Mouse (Mus musculus) brown adipose tissue, adult 24 weeks (tissue): Measurements from ENCODE around the gene Tmem232. TPM values are rescaled to one million over a fixed set of nuclear protein-coding genes. Genes with fewer than 3 reads are reported as not detected.
A peak's percentile ranks its signal among the peaks of the same experiment; 100 is the strongest.

Experiments used
- H3K27ac ChIP-seq: fragments of 200-500 bp; replicated peaks from 2 replicates; pipeline ENCODE4 v1.5.1; 2012; ENCODE audit warnings: low read depth, mild to moderate bottlenecking, low read length
- H3K4me1 ChIP-seq: fragments of 200-500 bp; 2 replicates; pipeline ENCODE4 v1.6.1; 2012; ENCODE audit warnings: low read length, mixed read lengths; ENCODE audit not compliant: control insufficient read depth, insufficient read depth, insufficient read length
- H3K4me3 ChIP-seq: fragments of 200-500 bp; 2 replicates; pipeline ENCODE4 v1.5.1; 2012; ENCODE audit warnings: low read depth, mild to moderate bottlenecking, low read length, moderate library complexity; ENCODE audit not compliant: insufficient read depth
- polyA plus RNA-seq: library from polyadenylated mRNA; stranded (reverse); fragments of >200 nt; gene quantifications from 2 replicates; pipeline ENCODE4 v1.2.4, GENCODE M21; 2012; ENCODE audit not compliant: missing spikeins, insufficient read depth, insufficient read length

Gene Tmem232
- polyA plus RNA-seq: not detected in 2 replicates

GRCm38 (mm10) chr17:65540441-65541272, at the start of gene Tmem232:
TSS of gene Tmem232 (minus strand) at chr17:65540782.
- H3K27ac ChIP-seq: no peak within 1 kb of the TSS
- no peaks in the 10 kb centered on the region for H3K4me1 ChIP-seq
- peak within 1 kb of the TSS; percentile 42 for H3K4me3 ChIP-seq

GRCm38 (mm10) chr17:65586892-65587291, 46.3 kb upstream of the Tmem232 start:
- no peak overlapping the region for H3K27ac ChIP-seq
- no peaks in the 10 kb centered on the region; the same call in 1 of the 2 replicates for H3K4me1 ChIP-seq
- H3K4me3 ChIP-seq: no peak overlapping the region

GRCm38 (mm10) chr17:65581440-65581839, 40.9 kb upstream of the Tmem232 start:
- Histone ChIP-seq H3K4me1 (no peaks in the 10 kb centered on the region), H3K27ac (no peak overlapping the region), H3K4me3 (no peak overlapping the region)

- no peak overlapping the region for H3K4me3 ChIP-seq
- H3K27ac ChIP-seq: no peak overlapping the region
- H3K4me1 ChIP-seq: no peaks in the 10 kb centered on the region
Observed at GRCm38 (mm10) chr17:65579766-65580165, 39.2 kb upstream of the Tmem232 start.

- Histone ChIP-seq H3K27ac (no peak overlapping the region), H3K4me3 (no peak overlapping the region), H3K4me1 (no peaks in the 10 kb centered on the region)
Observed at GRCm38 (mm10) chr17:65575339-65575738, 34.8 kb upstream of the Tmem232 start.

GRCm38 (mm10) chr17:65574850-65575249, 34.3 kb upstream of the Tmem232 start:
- no peak overlapping the region for H3K4me3 ChIP-seq
- no peak overlapping the region for H3K27ac ChIP-seq
- H3K4me1 ChIP-seq: no peaks in the 10 kb centered on the region

- Histone ChIP-seq H3K4me3 (no peak overlapping the region), H3K4me1 (no peaks in the 10 kb centered on the region), H3K27ac (no peak overlapping the region)
Observed at GRCm38 (mm10) chr17:65571866-65572265, 31.3 kb upstream of the Tmem232 start.

- Histone ChIP-seq H3K4me1 (no peaks in the 10 kb centered on the region), H3K4me3 (no peak overlapping the region), H3K27ac (no peak overlapping the region)
Observed at GRCm38 (mm10) chr17:65571466-65571865, 30.9 kb upstream of the Tmem232 start.

- H3K4me1 ChIP-seq: no peaks in the 10 kb centered on the region; the same call in 1 of the 2 replicates
- no peak overlapping the region for H3K27ac ChIP-seq
- no peak overlapping the region for H3K4me3 ChIP-seq
Observed at GRCm38 (mm10) chr17:65564189-65564588, 23.6 kb upstream of the Tmem232 start.

- Histone ChIP-seq H3K4me1 (no peaks in the 10 kb centered on the region; the same call in 1 of the 2 replicates), H3K4me3 (no peak overlapping the region), H3K27ac (no peak overlapping the region)
Observed at GRCm38 (mm10) chr17:65563345-65563744, 22.8 kb upstream of the Tmem232 start.

- Histone ChIP-seq H3K27ac (no peak overlapping the region), H3K4me3 (no peak overlapping the region)
Observed at GRCm38 (mm10) chr17:65562761-65563160, 22.2 kb upstream of the Tmem232 start.

GRCm38 (mm10) chr17:65561361-65562015, 20.9 kb upstream of the Tmem232 start:
- Histone ChIP-seq H3K27ac (no peak overlapping the region), H3K4me3 (no peak overlapping the region)

More at GRCm38 (mm10) chr17:65562761-65563160, 22.2 kb upstream of the Tmem232 start:
- no peaks in the 10 kb centered on the region; the same call in 1 of the 2 replicates for H3K4me1 ChIP-seq

GRCm38 (mm10) chr17:65559273-65559672, 18.7 kb upstream of the Tmem232 start:
- Histone ChIP-seq H3K27ac (no peak overlapping the region), H3K4me1 (no peaks in the 10 kb centered on the region; the same call in 1 of the 2 replicates), H3K4me3 (no peak overlapping the region)

More at GRCm38 (mm10) chr17:65561361-65562015, 20.9 kb upstream of the Tmem232 start:
- no peaks in the 10 kb centered on the region; the same call in 1 of the 2 replicates for H3K4me1 ChIP-seq

GRCm38 (mm10) chr17:65558788-65559187, 18.2 kb upstream of the Tmem232 start:
- H3K27ac ChIP-seq: no peak overlapping the region
- H3K4me3 ChIP-seq: no peak overlapping the region
- H3K4me1 ChIP-seq: no peaks in the 10 kb centered on the region; the same call in 1 of the 2 replicates

GRCm38 (mm10) chr17:65558217-65558616, 17.6 kb upstream of the Tmem232 start:
- Histone ChIP-seq H3K4me1 (no peaks in the 10 kb centered on the region; the same call in 1 of the 2 replicates), H3K4me3 (no peak overlapping the region), H3K27ac (no peak overlapping the region)
